Mouse (Mus musculus) cerebellum, adult (tissue): ENCODE measurements around the gene Pax8.

Experiments
- ATAC-seq: cut with Nextera tagmentation; 2 replicates; pipeline ENCODE4 v1.9.2; 2017; ENCODE audit warnings: mild to moderate bottlenecking, moderate library complexity, mixed read lengths; ENCODE audit not compliant: insufficient number of reproducible peaks, low FRiP score, low TSS enrichment

The Pax8 gene

GRCm38 (mm10) chr2:24421211-24421863 is 54.1 kb downstream of the Pax8 start:
- ATAC-seq, result no peak

- ATAC-seq, result no peak
Measured at GRCm38 (mm10) chr2:24417564-24417963, 57.8 kb downstream of the Pax8 start.

- ATAC-seq, result no peak
Measured at GRCm38 (mm10) chr2:24417106-24417505, 58.3 kb downstream of the Pax8 start.

- no peak for ATAC-seq
Measured at GRCm38 (mm10) chr2:24416668-24417067, 58.7 kb downstream of the Pax8 start.

GRCm38 (mm10) chr2:24413677-24414076 is 61.7 kb downstream of the Pax8 start:
- no peak for ATAC-seq

- ATAC-seq, result no peak
Measured at GRCm38 (mm10) chr2:24413172-24413571, 62.2 kb downstream of the Pax8 start.

- peak; percentile 50; the same call in 1 of the 2 replicates for ATAC-seq
Measured at GRCm38 (mm10) chr2:24409166-24409565, 66.2 kb downstream of the Pax8 start.

GRCm38 (mm10) chr2:24407701-24408485 is 67.5 kb downstream of the Pax8 start:
- 0 out of 2 replicates have a peak, but pooled peaks have one; percentile 22 for ATAC-seq

- ATAC-seq, result peak; percentile 72
Measured at GRCm38 (mm10) chr2:24405345-24406012, 69.9 kb downstream of the Pax8 start.

- ATAC-seq, result no peak
Measured at GRCm38 (mm10) chr2:24400711-24401110, 74.7 kb downstream of the Pax8 start.

- no peak for ATAC-seq
Measured at GRCm38 (mm10) chr2:24397115-24397514, 78.3 kb downstream of the Pax8 start.

GRCm38 (mm10) chr2:24393251-24393650 is 82.1 kb downstream of the Pax8 start:
- no peak for ATAC-seq

- no peak for ATAC-seq
Measured at GRCm38 (mm10) chr2:24387361-24388283, 87.8 kb downstream of the Pax8 start.

GRCm38 (mm10) chr2:24386964-24387320 is 88.5 kb downstream of the Pax8 start:
- ATAC-seq, result no peak

- ATAC-seq, result no peak
Measured at GRCm38 (mm10) chr2:24386158-24386963, 89.0 kb downstream of the Pax8 start.

- ATAC-seq, result no peak
Measured at GRCm38 (mm10) chr2:24385111-24385961, 90.1 kb downstream of the Pax8 start.

GRCm38 (mm10) chr2:24384393-24384792 is 91.0 kb downstream of the Pax8 start:
- no peak for ATAC-seq

- no peak for ATAC-seq
Measured at GRCm38 (mm10) chr2:24383636-24384035, 91.8 kb downstream of the Pax8 start.
